Mouse (Mus musculus) forebrain, embryonic 13.5 days (tissue): ENCODE results near the gene Trim11. TPM values are rescaled to one million over a fixed set of nuclear protein-coding genes. Genes with fewer than 3 reads are reported as not detected.

ENCODE experiments used
- ATAC-seq: fragments of 200-750 bp; cut with Nextera tagmentation; 2 replicates; pipeline ENCODE4 v1.8.0; 2017
- H3K27ac ChIP-seq: fragments of 300-500 bp; sonication (generic); 2 replicates; pipeline ENCODE4 v1.5.1; 2015; ENCODE audit warnings: inconsistent platforms, mild to moderate bottlenecking, moderate library complexity
- H3K27me3 ChIP-seq: fragments of 300-500 bp; sonication (generic); 2 replicates; pipeline ENCODE4 v1.6.1; 2015; ENCODE audit warnings: mild to moderate bottlenecking, inconsistent platforms
- H3K36me3 ChIP-seq: fragments of 300-500 bp; sonication (generic); 2 replicates; pipeline ENCODE4 v1.6.1; 2015; ENCODE audit warnings: mild to moderate bottlenecking, inconsistent platforms; ENCODE audit not compliant: poor library complexity, severe bottlenecking
- H3K4me1 ChIP-seq: fragments of 300-500 bp; sonication (generic); 2 replicates; pipeline ENCODE4 v1.6.1; 2015; ENCODE audit warnings: inconsistent platforms
- H3K4me2 ChIP-seq: fragments of 300-500 bp; sonication (generic); 2 replicates; pipeline ENCODE4 v1.6.1; 2015; ENCODE audit warnings: inconsistent platforms, mild to moderate bottlenecking, moderate library complexity
- H3K4me3 ChIP-seq: fragments of 300-500 bp; sonication (generic); 2 replicates; pipeline ENCODE4 v1.5.1; 2015; ENCODE audit warnings: mild to moderate bottlenecking, inconsistent platforms
- H3K9ac ChIP-seq: fragments of 300-500 bp; sonication (generic); 2 replicates; pipeline ENCODE4 v1.6.1; 2015; ENCODE audit warnings: mild to moderate bottlenecking, inconsistent platforms
- H3K9me3 ChIP-seq: fragments of 300-500 bp; sonication (generic); replicated peaks from 2 replicates; pipeline ENCODE4 v1.6.1; 2016; ENCODE audit warnings: inconsistent platforms
- WGBS: fragments of 180-500 bp; shearing (Covaris S2); methylation state at CpG from one replicate; pipeline ENCODE4 v1.1.7; 2015; 5-methylcytosine and 5-hydroxymethylcytosine counted together
- microRNA-seq: library from miRNA; unstranded; fragments of <30 nt; microRNA quantifications from one replicate; pipeline ENCODE4, GENCODE M21; 2016
- polyA plus RNA-seq: library from polyadenylated mRNA; unstranded; fragments of >200 nt; fragmentation: Nextera tagmentation; extraction: Ambion mirVana; gene quantifications from 2 replicates; pipeline ENCODE4 v1.2.1, GENCODE M21; 2015

Trim11 gene
- polyA plus RNA-seq, 1 experiment from 2014 or later: 19.4 TPM

- 92% methylated on average over 21 of the region's 21 CpGs for WGBS
- Histone ChIP-seq H3K27ac (no peak overlapping the region), H3K4me1 (no peaks in the 10 kb centered on the region), H3K9ac (no peak overlapping the region), H3K27me3 (peaks cover 5% of the 10 kb centered on the region), H3K36me3 (no peaks in the 10 kb centered on the region), H3K4me3 (no peak overlapping the region), H3K4me2 (no peak overlapping the region), H3K9me3 (no peaks in the 10 kb centered on the region)
- no peak for ATAC-seq
Observed at GRCm38 (mm10) chr11:59000635-59001034, 22.7 kb downstream of the Trim11 start.

- no peak for ATAC-seq
- Histone ChIP-seq H3K27me3 (no peaks in the 10 kb centered on the region), H3K27ac (no peak overlapping the region)
Observed at GRCm38 (mm10) chr11:59002327-59003079, 24.6 kb downstream of the Trim11 start.

GRCm38 (mm10) chr11:59015052-59015451 lies 37.2 kb downstream of the Trim11 start:
- Histone ChIP-seq H3K4me1 (no peaks in the 10 kb centered on the region), H3K4me3 (no peak overlapping the region), H3K9ac (no peak overlapping the region), H3K9me3 (no peaks in the 10 kb centered on the region), H3K4me2 (no peak overlapping the region), H3K36me3 (no peaks in the 10 kb centered on the region), H3K27me3 (peaks cover 4% of the 10 kb centered on the region; the same call in 1 of the 2 replicates), H3K27ac (no peak overlapping the region)
- ATAC-seq: no peak
- 38% methylated on average over 9 of the region's 9 CpGs for WGBS

More at GRCm38 (mm10) chr11:59002327-59003079, 24.6 kb downstream of the Trim11 start:
- Histone ChIP-seq H3K4me3 (no peak overlapping the region), H3K9me3 (no peaks in the 10 kb centered on the region), H3K9ac (no peak overlapping the region), H3K36me3 (no peaks in the 10 kb centered on the region), H3K4me1 (no peaks in the 10 kb centered on the region), H3K4me2 (no peak overlapping the region)
- WGBS: 80% methylated on average over 7 of the region's 7 CpGs

- H3K27me3 ChIP-seq: no peaks in the 10 kb centered on the region
- ATAC-seq: no peak
- no peaks in the 10 kb centered on the region for H3K9me3 ChIP-seq
- no peak overlapping the region for H3K4me2 ChIP-seq
- no peaks in the 10 kb centered on the region for H3K36me3 ChIP-seq
- no peak overlapping the region for H3K4me3 ChIP-seq
- H3K27ac ChIP-seq: no peak overlapping the region
- 95% methylated on average over 6 of the region's 6 CpGs for WGBS
- no peaks in the 10 kb centered on the region for H3K4me1 ChIP-seq
- H3K9ac ChIP-seq: no peak overlapping the region
Observed at GRCm38 (mm10) chr11:59026411-59026810, 48.5 kb downstream of the Trim11 start.

- ATAC-seq: no peak
- H3K9ac ChIP-seq: no peak overlapping the region
- 92% methylated on average over 13 of the region's 13 CpGs for WGBS
- no peak overlapping the region for H3K4me3 ChIP-seq
- H3K9me3 ChIP-seq: no peaks in the 10 kb centered on the region
- H3K27me3 ChIP-seq: no peaks in the 10 kb centered on the region
- H3K4me2 ChIP-seq: no peak overlapping the region
- H3K4me1 ChIP-seq: no peaks in the 10 kb centered on the region
- no peaks in the 10 kb centered on the region for H3K36me3 ChIP-seq
- H3K27ac ChIP-seq: no peak overlapping the region
Observed at GRCm38 (mm10) chr11:59029003-59029402, 51.1 kb downstream of the Trim11 start.

Small RNA genes within 50 kb of the gene (microRNA-seq; reads per million reads assigned to microRNA genes)
- not detected for gene Gm44313

Other genes starting within 250 kb of the Trim11 start
- 0.09 TPM in 1 of 2 replicates, not detected in the other for gene Olfr317, start 238.9 kb upstream of the Trim11 start, polyA plus RNA-seq
- gene Olfr316, start 225.4 kb upstream of the Trim11 start, polyA plus RNA-seq: not detected in 2 replicates
- gene Olfr315, start 204.9 kb upstream of the Trim11 start, polyA plus RNA-seq: not detected in 2 replicates
- gene Olfr314, start 195.1 kb upstream of the Trim11 start, polyA plus RNA-seq: not detected in 2 replicates
- gene Fam183b, start 176.1 kb upstream of the Trim11 start, polyA plus RNA-seq: 2.9 and 5.0 TPM in 2 replicates
- not detected in 2 replicates for gene Olfr313, start 163.1 kb upstream of the Trim11 start, polyA plus RNA-seq
- gene Olfr312, start 148.9 kb upstream of the Trim11 start, polyA plus RNA-seq: not detected in 2 replicates
- not detected in 2 replicates for gene Olfr311, start 138.8 kb upstream of the Trim11 start, polyA plus RNA-seq
- 14.3 and 18.4 TPM in 2 replicates for gene Gm12258, start 130.9 kb upstream of the Trim11 start, polyA plus RNA-seq
- gene 2810021J22Rik, start 110.9 kb upstream of the Trim11 start, polyA plus RNA-seq: 10.5 and 10.9 TPM in 2 replicates
- gene Zfp39, start 73.9 kb upstream of the Trim11 start, polyA plus RNA-seq: 4.8 and 4.9 TPM in 2 replicates
- not detected in 2 replicates for gene Btnl10, start 60.2 kb upstream of the Trim11 start, polyA plus RNA-seq
- 368 and 373 TPM in 2 replicates for gene Rnf187, start 39.2 kb upstream of the Trim11 start, polyA plus RNA-seq
- 315 and 321 TPM in 2 replicates for gene Hist3h2ba, start 29.2 kb upstream of the Trim11 start, polyA plus RNA-seq
- 126 and 132 TPM in 2 replicates for gene Hist3h2a, start 23.4 kb upstream of the Trim11 start, polyA plus RNA-seq
- 0.96 and 1.3 TPM in 2 replicates for gene Trim17, start 23.4 kb upstream of the Trim11 start, polyA plus RNA-seq
- gene Obscn, start 158.3 kb downstream of the Trim11 start, polyA plus RNA-seq: 0.04 and 0.08 TPM in 2 replicates
- gene Iba57, start 185.6 kb downstream of the Trim11 start, polyA plus RNA-seq: 6.8 and 7.5 TPM in 2 replicates
- not detected in 2 replicates for gene Gjc2, start 205.1 kb downstream of the Trim11 start, polyA plus RNA-seq
- 127 and 131 TPM in 2 replicates for gene Guk1, start 214.1 kb downstream of the Trim11 start, polyA plus RNA-seq
- 103 TPM in 2 replicates for gene Mrpl55, start 224.4 kb downstream of the Trim11 start, polyA plus RNA-seq
- gene 2310033P09Rik, start 230.2 kb downstream of the Trim11 start, polyA plus RNA-seq: 32.3 and 35.1 TPM in 2 replicates